Mouse (Mus musculus) forebrain, embryonic 16.5 days (tissue): ENCODE results near the gene Filip1l. TPM values are rescaled to one million over a fixed set of nuclear protein-coding genes. Genes with fewer than 3 reads are reported as not detected.

Source experiments
- ATAC-seq: fragments of 200-750 bp; cut with Nextera tagmentation; 2 replicates; pipeline ENCODE4 v1.8.0; 2017; ENCODE audit warnings: mild to moderate bottlenecking, moderate library complexity
- H3K27ac ChIP-seq: fragments of 300-500 bp; sonication (generic); 2 replicates; pipeline ENCODE4 v1.5.1; 2014; ENCODE audit warnings: low read length, control low read depth
- H3K27me3 ChIP-seq: fragments of 300-500 bp; sonication (generic); replicated peaks from 2 replicates; pipeline ENCODE4 v1.6.1; 2014; ENCODE audit warnings: low read length; ENCODE audit not compliant: control insufficient read depth, insufficient read depth
- H3K36me3 ChIP-seq: fragments of 300-500 bp; sonication (generic); 2 replicates; pipeline ENCODE4 v1.6.1; 2014; ENCODE audit not compliant: control insufficient read depth, insufficient read depth
- H3K4me1 ChIP-seq: fragments of 300-500 bp; sonication (generic); replicated peaks from 2 replicates; pipeline ENCODE4 v1.6.1; 2014; ENCODE audit warnings: low read length; ENCODE audit not compliant: control insufficient read depth, insufficient read depth
- H3K4me2 ChIP-seq: fragments of 300-500 bp; sonication (generic); 2 replicates; pipeline ENCODE4 v1.6.1; 2014; ENCODE audit warnings: mild to moderate bottlenecking, low read length, control low read depth
- H3K4me3 ChIP-seq: fragments of 300-500 bp; sonication (generic); replicated peaks from 2 replicates; pipeline ENCODE4 v1.5.1; 2014; ENCODE audit warnings: mild to moderate bottlenecking, low read length, control low read depth
- H3K9ac ChIP-seq: fragments of 300-500 bp; sonication (generic); replicated peaks from 2 replicates; pipeline ENCODE4 v1.6.1; 2014; ENCODE audit warnings: low read depth, low read length, control low read depth
- H3K9me3 ChIP-seq: fragments of 300-500 bp; sonication (generic); 2 replicates; pipeline ENCODE4 v1.6.1; 2016; ENCODE audit warnings: low read length; ENCODE audit not compliant: control insufficient read depth
- WGBS: fragments of 180-500 bp; shearing (Covaris S2); extraction: QIAGEN DNeasy Blood & Tissue Kit; methylation state at CpG from one replicate; pipeline ENCODE4 v1.1.7; 2014; 5-methylcytosine and 5-hydroxymethylcytosine counted together
- polyA plus RNA-seq: library from polyadenylated mRNA; unstranded; fragments of >200 nt; fragmentation: Nextera tagmentation; extraction: Ambion mirVana; gene quantifications from 2 replicates; pipeline ENCODE4 v1.2.1, GENCODE M21; 2015

The Filip1l gene
- polyA plus RNA-seq, 1 experiment from 2014 or later: 2.2 TPM

GRCm38 (mm10) chr16:57532081-57532493, 179.2 kb downstream of the Filip1l start:
- peak; percentile 47; the same call in 1 of the 2 replicates for ATAC-seq
- 17% methylated on average over 6 of the region's 6 CpGs for WGBS
- no peaks in the 10 kb centered on the region for H3K36me3 ChIP-seq

GRCm38 (mm10) chr16:57534365-57534764, 181.5 kb downstream of the Filip1l start:
- no peaks in the 10 kb centered on the region for H3K36me3 ChIP-seq
- H3K4me3 ChIP-seq: no peak overlapping the region
- H3K4me2 ChIP-seq: no peak overlapping the region
- ATAC-seq: no peak
- no peaks in the 10 kb centered on the region for H3K27me3 ChIP-seq
- H3K27ac ChIP-seq: no peak overlapping the region
- H3K9me3 ChIP-seq: no peaks in the 10 kb centered on the region
- no peak overlapping the region for H3K9ac ChIP-seq
- H3K4me1 ChIP-seq: no peaks in the 10 kb centered on the region
- 88% methylated on average over 1 of the region's 1 CpGs for WGBS

More at GRCm38 (mm10) chr16:57532081-57532493, 179.2 kb downstream of the Filip1l start:
- Histone ChIP-seq H3K4me1 (no peaks in the 10 kb centered on the region), H3K4me3 (no peak overlapping the region), H3K4me2 (no peak overlapping the region), H3K9me3 (no peaks in the 10 kb centered on the region), H3K9ac (no peak overlapping the region), H3K27ac (no peak overlapping the region), H3K27me3 (no peaks in the 10 kb centered on the region)

GRCm38 (mm10) chr16:57534811-57535210, 181.9 kb downstream of the Filip1l start:
- Histone ChIP-seq H3K9me3 (no peaks in the 10 kb centered on the region), H3K4me2 (no peak overlapping the region), H3K4me1 (no peaks in the 10 kb centered on the region), H3K9ac (no peak overlapping the region), H3K36me3 (no peaks in the 10 kb centered on the region), H3K27ac (no peak overlapping the region), H3K4me3 (no peak overlapping the region), H3K27me3 (no peaks in the 10 kb centered on the region)
- ATAC-seq: no peak
- WGBS: 84% methylated on average over 1 of the region's 1 CpGs

GRCm38 (mm10) chr16:57536511-57536910, 183.6 kb downstream of the Filip1l start:
- no peak overlapping the region for H3K27ac ChIP-seq
- H3K27me3 ChIP-seq: no peaks in the 10 kb centered on the region
- H3K9me3 ChIP-seq: no peaks in the 10 kb centered on the region
- no peaks in the 10 kb centered on the region for H3K4me1 ChIP-seq
- 89% methylated on average over 7 of the region's 7 CpGs for WGBS
- no peak overlapping the region for H3K4me2 ChIP-seq
- no peak for ATAC-seq
- no peak overlapping the region for H3K9ac ChIP-seq
- no peaks in the 10 kb centered on the region for H3K36me3 ChIP-seq
- no peak overlapping the region for H3K4me3 ChIP-seq

- Histone ChIP-seq H3K4me3 (no peak overlapping the region), H3K9me3 (no peaks in the 10 kb centered on the region), H3K27ac (no peak overlapping the region), H3K4me2 (no peak overlapping the region), H3K36me3 (no peaks in the 10 kb centered on the region), H3K4me1 (0 out of 2 replicates have a peak, but pooled peaks cover 2% of the 10 kb centered on the region), H3K27me3 (0 out of 2 replicates have a peak, but pooled peaks cover 4% of the 10 kb centered on the region), H3K9ac (no peak overlapping the region)
- ATAC-seq: no peak
- WGBS: 94% methylated on average over 3 of the region's 3 CpGs
Measured at GRCm38 (mm10) chr16:57543243-57543642, 190.3 kb downstream of the Filip1l start.

- Histone ChIP-seq H3K27ac (no peak overlapping the region), H3K9ac (no peak overlapping the region)
- ATAC-seq: 0 out of 2 replicates have a peak, but pooled peaks have one; percentile 2
Measured at GRCm38 (mm10) chr16:57544441-57544840, 191.5 kb downstream of the Filip1l start.

GRCm38 (mm10) chr16:57546355-57546754, 193.5 kb downstream of the Filip1l start:
- H3K9ac ChIP-seq: no peak overlapping the region
- ATAC-seq: no peak
- H3K36me3 ChIP-seq: no peaks in the 10 kb centered on the region
- no peaks in the 10 kb centered on the region for H3K9me3 ChIP-seq
- H3K4me2 ChIP-seq: no peak overlapping the region
- peaks cover 7% of the 10 kb centered on the region for H3K4me1 ChIP-seq
- WGBS: 33% methylated on average over 1 of the region's 1 CpGs
- H3K4me3 ChIP-seq: no peak overlapping the region
- H3K27me3 ChIP-seq: peaks cover 4% of the 10 kb centered on the region
- no peak overlapping the region for H3K27ac ChIP-seq

More at GRCm38 (mm10) chr16:57544441-57544840, 191.5 kb downstream of the Filip1l start:
- 64% methylated on average over 8 of the region's 8 CpGs for WGBS
- Histone ChIP-seq H3K4me1 (peaks cover 6% of the 10 kb centered on the region), H3K36me3 (no peaks in the 10 kb centered on the region), H3K4me2 (no peak overlapping the region), H3K4me3 (no peak overlapping the region), H3K27me3 (peaks cover 4% of the 10 kb centered on the region; the same call in 1 of the 2 replicates), H3K9me3 (no peaks in the 10 kb centered on the region)

GRCm38 (mm10) chr16:57548608-57549007, 195.7 kb downstream of the Filip1l start:
- ATAC-seq: no peak
- WGBS: 66% methylated on average over 2 of the region's 2 CpGs

GRCm38 (mm10) chr16:57549061-57550037, 196.5 kb downstream of the Filip1l start:
- Histone ChIP-seq H3K4me2 (peak overlapping the region; percentile 93), H3K4me1 (peaks cover 7% of the 10 kb centered on the region), H3K9me3 (no peaks in the 10 kb centered on the region), H3K36me3 (no peaks in the 10 kb centered on the region), H3K27me3 (peaks cover 4% of the 10 kb centered on the region), H3K4me3 (peak overlapping the region; percentile 75), H3K9ac (peak overlapping the region; percentile 71), H3K27ac (no peak overlapping the region)
- ATAC-seq: peak; percentile 98
- 2% methylated on average over 59 of the region's 64 CpGs for WGBS

More at GRCm38 (mm10) chr16:57548608-57549007, 195.7 kb downstream of the Filip1l start:
- peaks cover 4% of the 10 kb centered on the region for H3K27me3 ChIP-seq
- peaks cover 7% of the 10 kb centered on the region for H3K4me1 ChIP-seq
- no peaks in the 10 kb centered on the region for H3K36me3 ChIP-seq
- H3K4me2 ChIP-seq: peak overlapping the region; percentile 93
- no peak overlapping the region for H3K27ac ChIP-seq
- H3K9ac ChIP-seq: peak overlapping the region; percentile 71
- H3K9me3 ChIP-seq: no peaks in the 10 kb centered on the region
- H3K4me3 ChIP-seq: peak overlapping the region; percentile 75
